Mouse (Mus musculus) forebrain, embryonic 12.5 days (tissue): ENCODE data around the gene Gm27021. TPM values are rescaled to one million over a fixed set of nuclear protein-coding genes. Genes with fewer than 3 reads are reported as not detected.
A peak's percentile ranks its signal among the peaks of the same experiment; 100 is the strongest.

Experiments used
- ATAC-seq: fragments of 200-750 bp; cut with Nextera tagmentation; 2 replicates; pipeline ENCODE4 v1.8.0; 2017; ENCODE audit warnings: moderate TSS enrichment; ENCODE audit not compliant: low FRiP score
- H3K27ac ChIP-seq: fragments of 300-500 bp; sonication (generic); 2 replicates; pipeline ENCODE4 v1.5.1; 2016; ENCODE audit warnings: mild to moderate bottlenecking
- H3K27me3 ChIP-seq: fragments of 300-500 bp; sonication (generic); 2 replicates; pipeline ENCODE4 v1.6.1; 2016; ENCODE audit warnings: mild to moderate bottlenecking
- H3K36me3 ChIP-seq: fragments of 300-500 bp; sonication (generic); replicated peaks from 2 replicates; pipeline ENCODE4 v1.6.1; 2016; ENCODE audit warnings: mild to moderate bottlenecking
- H3K4me1 ChIP-seq: fragments of 300-500 bp; sonication (generic); 2 replicates; pipeline ENCODE4 v1.6.1; 2016
- H3K4me2 ChIP-seq: fragments of 300-500 bp; sonication (generic); 2 replicates; pipeline ENCODE4 v1.6.1; 2016; ENCODE audit warnings: mild to moderate bottlenecking, moderate library complexity
- H3K4me3 ChIP-seq: fragments of 300-500 bp; sonication (generic); replicated peaks from 2 replicates; pipeline ENCODE4 v1.5.1; 2016; ENCODE audit warnings: mild to moderate bottlenecking
- H3K9ac ChIP-seq: fragments of 300-500 bp; sonication (generic); 2 replicates; pipeline ENCODE4 v1.6.1; 2016; ENCODE audit warnings: mild to moderate bottlenecking
- H3K9me3 ChIP-seq: fragments of 300-500 bp; sonication (generic); 2 replicates; pipeline ENCODE4 v1.6.1; 2016
- WGBS: fragments of 180-500 bp; shearing (Covaris S2); methylation state at CpG from one replicate; pipeline ENCODE4 v1.1.7; 2016; 5-methylcytosine and 5-hydroxymethylcytosine counted together
- polyA plus RNA-seq: library from polyadenylated mRNA; unstranded; fragments of >200 nt; fragmentation: Nextera tagmentation; extraction: Ambion mirVana; gene quantifications from 2 replicates; pipeline ENCODE4 v1.2.1, GENCODE M21; 2016

Gm27021 gene
- polyA plus RNA-seq, 1 experiment from 2014 or later: 4.3 TPM

DNA sequence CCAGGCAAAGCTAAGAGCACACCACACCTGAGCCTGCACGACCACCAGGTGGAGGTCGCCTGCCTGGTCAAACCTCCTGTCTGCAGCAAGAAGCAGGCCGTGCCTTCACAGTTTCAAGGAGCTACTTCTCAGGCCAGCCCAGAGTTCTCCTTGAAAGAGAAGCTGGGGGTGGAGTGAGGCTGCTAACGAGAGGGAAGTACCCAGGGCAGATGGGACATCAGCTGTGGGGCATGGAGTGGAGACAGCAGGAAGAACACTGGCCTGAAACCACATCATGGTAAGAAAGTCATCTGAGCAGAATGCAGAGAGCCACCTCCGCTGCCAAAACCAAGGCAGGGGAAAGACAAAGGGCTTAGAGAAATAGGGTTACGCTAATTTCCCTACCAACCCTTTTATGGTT lies 3.3 kb downstream of the Gm27021 start:
- Histone ChIP-seq H3K36me3 (0 out of 2 replicates have a peak, but pooled peaks cover 4% of the 10 kb centered on the region), H3K27ac (no peak overlapping the region), H3K4me2 (no peak overlapping the region), H3K27me3 (no peaks in the 10 kb centered on the region), H3K9me3 (no peaks in the 10 kb centered on the region), H3K4me1 (peaks cover 38% of the 10 kb centered on the region), H3K9ac (no peak overlapping the region), H3K4me3 (no peak overlapping the region)
- 76% methylated on average over 6 of the region's 6 CpGs for WGBS
- ATAC-seq: no peak

DNA sequence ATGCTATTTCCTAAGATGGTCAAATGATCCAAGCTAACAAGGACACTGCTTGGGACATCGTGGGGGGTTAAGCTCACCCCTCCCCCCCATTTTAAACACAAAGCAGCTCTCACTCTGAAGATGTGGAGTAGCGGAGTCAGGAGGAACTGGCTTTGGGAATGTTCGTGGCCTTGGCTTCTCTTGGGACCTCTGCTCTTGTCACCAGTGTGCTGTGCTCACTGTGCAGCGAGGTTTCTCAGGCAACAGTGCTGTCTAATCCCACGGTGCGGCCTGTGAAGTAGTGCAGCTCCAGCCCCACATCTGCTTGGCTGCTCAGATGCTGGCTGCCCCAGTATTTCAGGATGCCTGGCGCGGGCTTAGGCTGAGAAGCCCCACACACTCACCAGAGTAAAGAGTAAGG lies 10.5 kb downstream of the Gm27021 start:
- H3K4me3 ChIP-seq: no peak overlapping the region
- 93% methylated on average over 8 of the region's 8 CpGs for WGBS
- no peak overlapping the region for H3K9ac ChIP-seq
- H3K4me1 ChIP-seq: no peaks in the 10 kb centered on the region
- no peaks in the 10 kb centered on the region for H3K27me3 ChIP-seq
- peaks cover 64% of the 10 kb centered on the region for H3K36me3 ChIP-seq
- no peaks in the 10 kb centered on the region for H3K9me3 ChIP-seq
- H3K4me2 ChIP-seq: no peak overlapping the region
- no peak for ATAC-seq
- no peak overlapping the region for H3K27ac ChIP-seq

- Histone ChIP-seq H3K4me3 (no peak overlapping the region), H3K4me2 (no peak overlapping the region), H3K27ac (no peak overlapping the region), H3K9ac (no peak overlapping the region), H3K9me3 (no peaks in the 10 kb centered on the region), H3K36me3 (peaks cover 64% of the 10 kb centered on the region), H3K4me1 (no peaks in the 10 kb centered on the region), H3K27me3 (no peaks in the 10 kb centered on the region)
- no peak for ATAC-seq
- WGBS: 89% methylated on average over 7 of the region's 7 CpGs
These were observed 11.4 kb downstream of the Gm27021 start for GRCm38 (mm10) chr8:120656322-120657052.

DNA sequence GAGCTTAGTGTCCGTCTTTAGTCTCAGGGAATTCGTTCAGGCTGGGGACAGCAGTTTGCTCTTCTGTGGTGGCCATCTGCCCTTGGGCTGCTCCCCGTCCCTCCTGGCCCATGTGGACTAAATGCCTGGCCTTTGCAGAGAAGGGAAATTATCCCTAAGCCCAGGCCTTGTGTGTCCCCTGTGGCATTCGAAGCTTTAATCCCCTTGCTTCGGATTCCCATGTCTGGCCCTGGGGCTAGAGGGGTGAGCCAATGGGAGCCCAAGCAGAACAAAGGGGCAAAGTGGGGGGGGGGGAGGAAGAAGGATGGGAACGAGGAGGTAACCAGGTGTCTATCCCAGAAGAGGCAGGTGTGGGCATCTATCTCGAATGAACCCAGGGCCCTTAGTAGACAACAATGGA lies 20.3 kb downstream of the Gm27021 start, which contains the start of gene 1190005I06Rik:
TSS of gene 1190005I06Rik (minus strand) at position 101 of the 400 bp plus-strand sequence.
- WGBS: 21% methylated on average over 7 of the region's 7 CpGs
- H3K27me3 ChIP-seq: no peaks in the 10 kb centered on the region
- no peaks in the 10 kb centered on the region for H3K9me3 ChIP-seq
- no peak within 1 kb of the TSS for H3K4me3 ChIP-seq
- H3K36me3 ChIP-seq: no peaks in the 10 kb centered on the region
- no peak for ATAC-seq
- H3K27ac ChIP-seq: no peak within 1 kb of the TSS
- H3K4me1 ChIP-seq: peaks cover 9% of the 10 kb centered on the region; the same call in 1 of the 2 replicates
- H3K4me2 ChIP-seq: no peak within 1 kb of the TSS
- H3K9ac ChIP-seq: no peak within 1 kb of the TSS

DNA sequence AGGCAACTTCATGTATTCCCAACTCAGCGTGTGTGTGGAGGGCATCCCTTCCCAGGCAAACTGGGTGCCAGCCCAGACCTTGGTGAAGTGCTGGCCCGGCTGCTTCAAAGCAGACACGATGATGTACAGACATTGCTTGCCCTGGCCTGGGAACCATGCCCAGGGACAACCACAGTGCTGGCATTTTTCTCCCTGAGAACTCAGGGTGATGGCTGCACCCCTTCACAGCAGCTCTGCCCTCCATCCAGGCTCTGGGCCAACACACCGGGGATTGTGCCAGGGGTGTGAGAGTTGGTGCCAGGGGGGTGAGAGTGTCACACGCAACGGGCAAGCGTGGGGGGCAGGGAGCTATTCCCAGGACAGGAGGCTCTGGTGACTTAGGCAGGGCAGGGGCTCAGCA lies 23.2 kb downstream of the Gm27021 start:
- 82% methylated on average over 7 of the region's 7 CpGs for WGBS
- no peak for ATAC-seq
- no peak overlapping the region for H3K27ac ChIP-seq
- H3K27me3 ChIP-seq: no peaks in the 10 kb centered on the region
- no peak overlapping the region for H3K9ac ChIP-seq
- H3K4me3 ChIP-seq: no peak overlapping the region
- H3K36me3 ChIP-seq: no peaks in the 10 kb centered on the region
- H3K4me2 ChIP-seq: no peak overlapping the region
- peaks cover 17% of the 10 kb centered on the region; the same call in 1 of the 2 replicates for H3K4me1 ChIP-seq
- no peaks in the 10 kb centered on the region for H3K9me3 ChIP-seq

GRCm38 (mm10) chr8:120642031-120642662 lies 25.7 kb downstream of the Gm27021 start:
- H3K4me2 ChIP-seq: no peak overlapping the region
- H3K27ac ChIP-seq: no peak overlapping the region
- WGBS: 78% methylated on average over 10 of the region's 10 CpGs
- H3K27me3 ChIP-seq: no peaks in the 10 kb centered on the region
- no peak overlapping the region for H3K9ac ChIP-seq
- H3K4me3 ChIP-seq: no peak overlapping the region
- no peak for ATAC-seq
- H3K9me3 ChIP-seq: no peaks in the 10 kb centered on the region
- H3K36me3 ChIP-seq: no peaks in the 10 kb centered on the region
- H3K4me1 ChIP-seq: peaks cover 8% of the 10 kb centered on the region; the same call in 1 of the 2 replicates

GRCm38 (mm10) chr8:120641245-120641644 lies 26.6 kb downstream of the Gm27021 start:
- ATAC-seq: no peak
- H3K27ac ChIP-seq: no peak overlapping the region

DNA sequence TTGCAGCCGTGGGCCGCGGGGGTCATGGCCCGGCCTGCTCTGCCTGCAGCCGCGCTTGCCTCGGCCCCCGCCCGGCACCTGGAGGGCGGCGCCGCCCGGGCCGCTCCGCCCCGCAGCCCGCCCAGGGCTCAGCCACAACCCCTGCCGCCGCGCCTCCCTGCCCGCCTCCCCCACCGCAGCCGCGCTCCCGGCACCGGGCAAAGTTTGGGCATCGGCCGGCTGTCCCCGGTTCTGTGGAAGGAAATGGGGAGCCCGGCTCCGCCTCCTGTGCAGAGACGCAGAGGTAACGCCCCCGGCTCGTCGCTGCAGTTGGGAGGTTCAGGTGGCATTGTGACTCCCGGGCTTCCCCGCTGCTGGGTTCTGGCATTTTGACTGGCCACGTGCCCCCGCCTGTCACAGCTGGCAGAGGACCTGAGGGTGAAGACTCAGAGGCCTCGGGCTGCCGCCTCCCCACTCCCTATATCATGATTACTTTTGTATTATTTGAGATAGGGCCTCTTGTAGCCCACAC lies 33.5 kb downstream of the Gm27021 start:
- Histone ChIP-seq H3K9me3 (no peaks in the 10 kb centered on the region), H3K27me3 (peaks cover 58% of the 10 kb centered on the region), H3K27ac (no peak overlapping the region), H3K4me1 (peaks cover 19% of the 10 kb centered on the region), H3K4me2 (peak overlapping the region; percentile 98), H3K9ac (peak overlapping the region; percentile 63), H3K4me3 (peak overlapping the region; percentile 61), H3K36me3 (no peaks in the 10 kb centered on the region)
- WGBS: 0% methylated on average over 30 of the region's 42 CpGs
- ATAC-seq: peak; percentile 41

More at GRCm38 (mm10) chr8:120641245-120641644, 26.6 kb downstream of the Gm27021 start:
- Histone ChIP-seq H3K27me3 (peaks cover 8% of the 10 kb centered on the region), H3K4me2 (no peak overlapping the region), H3K9me3 (no peaks in the 10 kb centered on the region), H3K4me3 (no peak overlapping the region), H3K4me1 (peaks cover 8% of the 10 kb centered on the region; the same call in 1 of the 2 replicates), H3K9ac (no peak overlapping the region), H3K36me3 (no peaks in the 10 kb centered on the region)
- 29% methylated on average over 8 of the region's 8 CpGs for WGBS

DNA sequence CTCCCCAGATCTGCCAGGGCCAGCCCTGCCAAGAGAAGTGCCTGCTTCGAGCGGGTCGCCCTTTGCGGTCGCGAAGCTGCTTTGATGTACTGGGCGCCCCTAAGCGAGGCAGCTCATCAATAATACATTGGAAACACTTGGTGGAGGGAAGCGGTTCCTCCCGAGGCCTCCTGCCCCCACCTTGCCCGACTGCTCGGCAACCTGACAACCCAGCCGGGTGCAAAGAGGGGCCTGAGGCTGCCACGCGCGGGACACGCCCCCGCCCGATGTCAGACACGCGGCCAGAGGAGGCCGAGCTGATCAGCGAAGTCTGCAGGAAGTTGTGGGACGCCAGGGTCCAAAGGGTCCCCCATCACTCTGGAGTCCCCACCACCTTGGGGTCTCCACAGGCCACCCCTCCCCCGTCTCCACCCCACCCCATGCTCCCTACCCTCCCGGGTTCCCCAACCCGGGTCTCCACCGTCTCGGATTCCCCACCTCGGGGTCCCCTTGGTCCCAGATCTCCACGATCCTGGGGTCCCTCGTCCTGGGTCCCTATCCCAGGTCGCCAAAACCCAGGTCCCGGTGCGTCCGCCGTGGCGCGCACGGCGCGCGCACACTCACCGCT lies 34.1 kb downstream of the Gm27021 start:
- H3K9ac ChIP-seq: peak overlapping the region; percentile 63
- H3K36me3 ChIP-seq: no peaks in the 10 kb centered on the region
- peaks cover 58% of the 10 kb centered on the region for H3K27me3 ChIP-seq

GRCm38 (mm10) chr8:120632969-120633664 lies 34.8 kb downstream of the Gm27021 start:
- Histone ChIP-seq H3K27ac (no peak overlapping the region), H3K9ac (no peak overlapping the region), H3K36me3 (no peaks in the 10 kb centered on the region), H3K27me3 (peaks cover 58% of the 10 kb centered on the region), H3K9me3 (no peaks in the 10 kb centered on the region), H3K4me1 (peaks cover 19% of the 10 kb centered on the region), H3K4me2 (peak overlapping the region; percentile 98), H3K4me3 (peak overlapping the region; percentile 61)
- ATAC-seq: no peak
- WGBS: 28% methylated on average over 17 of the region's 17 CpGs

More for the DNA sequence above, 34.1 kb downstream of the Gm27021 start:
- 0% methylated on average over 41 of the region's 44 CpGs for WGBS
- H3K27ac ChIP-seq: no peak overlapping the region
- H3K4me1 ChIP-seq: peaks cover 19% of the 10 kb centered on the region
- 0 out of 2 replicates have a peak, but pooled peaks have one; percentile 6 for ATAC-seq
- H3K4me3 ChIP-seq: peak overlapping the region; percentile 61
- peak overlapping the region; percentile 98 for H3K4me2 ChIP-seq
- no peaks in the 10 kb centered on the region for H3K9me3 ChIP-seq

GRCm38 (mm10) chr8:120631441-120632375 lies 36.2 kb downstream of the Gm27021 start:
- Histone ChIP-seq H3K27me3 (peaks cover 55% of the 10 kb centered on the region), H3K9me3 (no peaks in the 10 kb centered on the region), H3K4me1 (peaks cover 19% of the 10 kb centered on the region), H3K27ac (no peak overlapping the region), H3K9ac (no peak overlapping the region), H3K4me2 (no peak overlapping the region), H3K4me3 (no peak overlapping the region), H3K36me3 (no peaks in the 10 kb centered on the region)
- WGBS: 75% methylated on average over 21 of the region's 21 CpGs
- ATAC-seq: no peak
